Mouse (Mus musculus) urinary bladder, postnatal 25 days (tissue): ENCODE measurements around the gene Iqcf3.
"Not testable (repeated sequence)": the region's sequence is repeated elsewhere in the genome, so short reads cannot be mapped to it uniquely, and the experiment has no call there.

Experiments used
- DNase-seq: peaks from one replicate; pipeline ENCODE4 v3.0.0; 2022; ENCODE audit warnings: low spot score

Iqcf3 gene

DNA sequence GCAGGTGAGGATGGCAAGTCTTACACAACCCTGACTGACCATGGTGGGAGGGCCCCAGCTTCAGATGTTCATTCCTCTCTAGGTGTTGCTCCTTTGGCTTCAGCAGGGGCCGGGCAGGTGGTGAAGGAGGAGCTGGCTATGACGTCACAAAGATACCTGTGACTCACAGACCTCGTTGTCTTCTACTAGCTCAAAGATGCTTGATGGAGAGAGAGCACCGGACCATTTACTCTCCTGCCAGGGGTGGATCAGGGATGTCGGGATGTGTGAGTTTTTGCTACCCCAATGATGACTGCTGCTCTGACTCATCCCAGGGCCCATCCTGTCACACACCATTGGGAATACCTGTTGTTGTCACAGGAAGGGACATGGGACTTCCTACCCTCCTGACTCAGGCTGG lies at the start of gene Iqcf3:
Gene Iqcf3, minus strand, starts transcription at position 101 of the 400 bp plus-strand sequence.
- DNase-seq = no peak

GRCm38 (mm10) chr9:106610727-106611126 lies 49.3 kb upstream of the Iqcf3 start:
- DNase-seq = no peak

DNA sequence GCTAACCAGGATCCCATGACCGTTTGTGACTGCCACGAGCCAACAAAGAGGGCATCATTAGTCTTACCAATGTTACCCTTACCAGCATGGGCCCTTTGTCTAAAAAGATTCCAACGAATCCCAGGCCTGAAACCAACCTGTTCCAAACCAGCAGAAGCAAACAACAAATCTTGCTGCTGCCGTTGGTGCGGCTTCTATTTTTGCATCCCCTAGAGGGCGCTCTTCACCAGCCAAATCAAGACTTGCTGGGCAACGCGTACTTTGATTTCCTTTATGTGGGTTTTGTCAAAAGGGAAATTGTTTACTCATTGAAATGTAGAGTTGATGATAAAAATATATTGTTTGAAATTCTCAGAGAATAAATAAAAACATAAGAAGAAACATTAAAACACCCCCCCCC lies 39.1 kb upstream of the Iqcf3 start:
- peak; percentile 26 for DNase-seq

DNA sequence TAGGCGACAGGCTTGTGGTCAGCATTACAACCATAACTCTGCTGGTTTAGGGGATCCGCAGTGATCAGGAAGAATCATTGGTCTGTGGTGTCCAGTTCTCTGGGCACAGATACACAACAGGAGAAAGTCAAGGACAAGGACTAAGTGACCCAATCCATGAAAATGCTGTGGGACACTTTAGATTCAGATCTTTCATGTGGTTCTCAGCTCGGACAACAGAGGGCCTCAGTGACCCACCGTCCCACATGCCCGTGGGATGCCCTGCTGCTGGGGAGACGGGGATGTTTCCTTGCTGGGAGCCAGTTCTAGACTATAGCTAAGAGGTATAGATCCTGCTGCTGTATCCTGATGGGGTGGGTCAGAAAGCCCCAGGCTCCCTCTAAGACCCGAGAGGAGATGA lies 37.0 kb upstream of the Iqcf3 start:
- DNase-seq = no peak

- no peak for DNase-seq
Observed at GRCm38 (mm10) chr9:106595836-106596235, 34.4 kb upstream of the Iqcf3 start.

GRCm38 (mm10) chr9:106595402-106595801 lies 34.0 kb upstream of the Iqcf3 start:
- not testable (repeated sequence) for DNase-seq

DNA sequence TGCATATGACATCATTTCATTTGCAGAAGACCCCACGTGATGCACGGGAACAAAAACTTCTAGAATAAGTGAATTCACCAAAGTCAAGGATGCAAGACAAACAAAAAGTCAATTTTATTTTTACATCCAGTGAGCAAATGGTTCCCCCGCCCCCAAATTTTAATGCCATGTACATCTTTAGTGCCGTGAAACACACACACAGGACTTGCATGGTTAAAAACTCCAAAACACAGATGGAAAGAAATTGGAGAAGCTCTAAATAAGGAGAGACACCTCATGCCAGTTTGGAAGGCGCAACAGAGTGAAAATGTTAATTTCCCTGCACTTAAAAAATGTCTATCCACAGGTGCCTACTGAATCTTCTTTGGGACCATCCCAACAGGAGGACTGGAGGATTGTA lies 30.7 kb upstream of the Iqcf3 start:
- DNase-seq = no peak

- no peak for DNase-seq
Observed at GRCm38 (mm10) chr9:106582552-106582951, 21.1 kb upstream of the Iqcf3 start.

DNA sequence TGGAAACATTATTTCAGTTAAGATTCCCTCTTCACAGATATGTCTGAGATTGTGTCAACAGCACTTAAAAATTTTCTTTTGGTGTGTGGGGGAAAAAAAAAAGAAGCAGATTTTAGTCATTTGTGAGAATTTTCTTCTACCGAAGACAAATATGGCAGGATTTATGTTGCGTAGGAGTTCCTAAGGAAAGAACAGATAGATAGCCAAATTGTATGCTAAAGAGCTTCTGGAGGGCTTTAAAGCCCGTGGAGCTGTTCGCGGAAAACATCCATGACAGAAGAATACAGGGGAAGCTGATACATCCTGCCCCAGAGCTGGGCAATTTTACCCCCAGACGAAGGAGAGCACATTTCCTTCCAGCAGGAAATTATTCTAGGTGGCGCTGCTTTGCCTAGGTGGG lies 18.6 kb upstream of the Iqcf3 start:
- no peak for DNase-seq

DNA sequence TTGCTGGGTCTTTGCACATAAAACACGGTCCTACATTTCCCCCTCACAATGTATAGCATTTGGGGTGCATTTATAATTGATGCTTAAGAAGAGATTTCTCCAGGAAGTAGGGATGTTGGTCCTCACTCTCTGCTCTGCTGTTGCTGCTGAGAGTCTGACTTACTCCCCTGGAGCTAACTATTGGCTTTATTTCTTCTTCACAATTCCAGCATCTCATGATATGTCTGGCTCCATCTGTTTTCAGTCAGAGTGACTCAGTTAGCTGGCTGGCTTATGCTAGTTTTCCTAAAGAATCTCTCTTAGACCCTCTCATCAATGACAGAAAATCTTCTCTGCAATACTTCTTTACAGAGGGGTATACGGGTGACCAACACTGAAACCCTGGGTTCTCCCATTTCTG lies 14.7 kb upstream of the Iqcf3 start:
- no peak for DNase-seq

- no peak for DNase-seq
Observed at GRCm38 (mm10) chr9:106573366-106573765, 11.9 kb upstream of the Iqcf3 start.

DNA sequence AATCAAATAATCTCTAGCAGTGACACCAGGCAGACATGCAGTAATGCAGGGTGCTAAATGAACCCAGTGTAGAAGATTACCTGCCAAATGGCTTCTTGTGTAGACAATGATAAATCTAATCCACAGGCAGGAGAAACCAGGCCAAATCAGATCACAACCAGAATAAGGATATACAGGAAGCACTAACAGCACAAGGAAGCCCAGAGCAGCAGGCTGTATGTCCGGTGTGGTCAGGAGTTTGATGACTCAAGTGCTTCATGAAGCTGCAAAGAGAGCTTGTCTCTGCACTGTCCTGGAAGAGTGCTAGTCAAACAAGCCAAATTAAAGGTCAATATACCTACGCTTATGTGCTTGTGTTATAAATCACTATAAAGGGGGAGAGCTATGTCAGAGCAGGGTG lies 10.8 kb upstream of the Iqcf3 start:
- DNase-seq = no peak

DNA sequence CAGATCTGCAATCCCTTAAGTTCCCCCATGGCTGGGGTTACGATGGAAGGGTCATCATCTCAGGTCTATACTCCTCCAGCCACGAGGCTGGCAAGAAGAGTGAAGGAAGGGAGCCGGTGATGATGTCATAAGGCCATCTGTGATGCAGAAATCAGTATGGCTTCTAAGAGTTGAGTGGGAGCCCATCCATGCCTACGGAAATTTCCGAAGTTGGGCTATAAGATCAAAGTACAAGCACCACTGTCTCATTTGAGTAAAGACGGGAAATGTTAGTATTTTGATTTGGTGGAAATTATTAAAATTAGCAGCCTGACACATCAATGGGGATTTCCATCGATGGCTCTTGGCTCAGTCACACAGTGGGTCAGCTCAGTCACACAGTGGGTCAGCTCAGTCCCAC lies 9.5 kb upstream of the Iqcf3 start, which contains the start of gene Iqcf4:
Gene Iqcf4, minus strand, starts transcription at position 101 of the 400 bp plus-strand sequence.
- no peak for DNase-seq

- no peak for DNase-seq
Observed at GRCm38 (mm10) chr9:106566437-106566836, 5.0 kb upstream of the Iqcf3 start.

DNA sequence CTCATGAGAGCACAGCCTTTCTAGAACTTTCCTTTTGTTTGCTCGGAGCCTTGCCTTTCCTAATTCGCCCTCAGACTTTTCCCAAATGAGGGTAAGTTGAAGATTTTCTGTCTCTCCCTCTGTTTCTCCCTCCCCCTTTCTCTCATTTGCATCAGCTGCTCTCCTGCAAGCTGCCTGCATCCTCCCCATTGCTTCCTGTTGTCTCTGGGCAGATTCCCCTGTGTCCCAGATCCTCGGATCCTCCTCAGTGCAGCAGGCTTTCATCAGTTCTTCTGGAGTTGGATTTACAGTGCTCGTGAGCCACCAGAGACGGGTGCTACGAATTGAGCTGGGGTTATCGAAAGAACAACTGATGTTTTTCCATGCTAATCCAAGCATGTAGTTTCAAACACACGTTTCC lies 2.6 kb upstream of the Iqcf3 start:
- no peak for DNase-seq

DNA sequence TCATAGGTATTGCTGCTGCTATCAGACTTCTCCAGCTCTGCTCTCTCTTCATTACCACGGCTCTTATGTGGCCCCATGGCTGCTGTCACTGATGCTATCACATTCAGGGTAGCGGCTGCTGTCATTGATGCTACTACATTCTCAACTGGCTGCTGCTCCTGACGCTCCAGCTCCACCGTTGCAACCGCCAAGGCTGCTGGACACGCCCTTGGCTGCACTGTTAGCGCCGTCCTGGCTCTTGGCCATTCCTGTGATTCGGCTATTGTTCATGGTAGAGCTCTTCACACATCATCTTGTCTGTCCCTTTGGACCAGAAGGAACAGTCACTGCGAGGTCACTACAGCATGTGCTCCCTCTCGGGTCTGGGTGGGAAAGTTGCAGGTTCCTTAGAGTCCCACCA lies 860 bp upstream of the Iqcf3 start:
- no peak for DNase-seq

DNA sequence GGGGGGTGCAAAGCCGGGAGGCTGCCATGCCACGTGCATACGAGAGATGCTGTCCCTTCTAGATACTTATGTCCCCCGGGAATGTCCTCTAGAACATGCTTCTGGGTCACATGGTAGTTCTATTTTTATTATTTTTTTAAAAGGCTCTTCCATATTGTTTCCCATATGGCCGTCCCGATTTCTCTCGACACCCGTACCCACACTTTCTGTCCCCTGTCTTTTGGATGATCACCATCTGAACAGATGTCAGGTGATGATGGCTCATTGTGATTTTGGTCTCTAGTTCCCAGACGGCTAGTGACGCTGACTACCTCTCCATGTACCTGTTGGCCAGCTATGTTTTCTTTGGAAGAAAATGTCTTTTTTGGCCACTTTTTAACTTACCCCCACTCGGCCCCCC lies 26.5 kb downstream of the Iqcf3 start:
- no peak for DNase-seq

DNA sequence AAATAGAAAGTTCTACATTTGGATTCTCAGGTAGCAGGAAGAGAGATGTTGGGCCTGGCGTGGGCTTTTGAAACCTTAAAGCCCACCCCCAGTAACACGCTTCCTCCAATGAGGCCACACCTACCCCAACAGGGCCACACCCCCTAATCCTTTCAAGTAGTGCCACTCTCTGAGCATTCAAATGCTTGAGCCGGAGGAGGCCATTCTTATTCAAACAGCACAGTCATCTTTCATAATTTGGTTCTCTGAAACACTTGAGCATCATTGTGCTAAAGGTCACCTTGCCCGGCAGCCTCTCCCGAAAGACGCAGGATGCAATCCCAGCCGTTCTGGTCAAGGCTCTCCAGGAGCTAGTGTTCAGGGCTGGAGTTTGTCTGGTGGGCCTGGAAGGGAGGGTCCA lies 27.1 kb downstream of the Iqcf3 start:
- no peak for DNase-seq

- DNase-seq = no peak
Observed at GRCm38 (mm10) chr9:106531833-106532232, 29.6 kb downstream of the Iqcf3 start.

- DNase-seq = no peak
Observed at GRCm38 (mm10) chr9:106519909-106520308, 41.5 kb downstream of the Iqcf3 start.

- DNase-seq = no peak
Observed at GRCm38 (mm10) chr9:106519433-106519832, 42.0 kb downstream of the Iqcf3 start.

GRCm38 (mm10) chr9:106514273-106514672 lies 47.2 kb downstream of the Iqcf3 start, which contains the start of gene Iqcf5:
TSS of gene Iqcf5 (plus strand) at chr9:106514573.
- no peak for DNase-seq

DNA sequence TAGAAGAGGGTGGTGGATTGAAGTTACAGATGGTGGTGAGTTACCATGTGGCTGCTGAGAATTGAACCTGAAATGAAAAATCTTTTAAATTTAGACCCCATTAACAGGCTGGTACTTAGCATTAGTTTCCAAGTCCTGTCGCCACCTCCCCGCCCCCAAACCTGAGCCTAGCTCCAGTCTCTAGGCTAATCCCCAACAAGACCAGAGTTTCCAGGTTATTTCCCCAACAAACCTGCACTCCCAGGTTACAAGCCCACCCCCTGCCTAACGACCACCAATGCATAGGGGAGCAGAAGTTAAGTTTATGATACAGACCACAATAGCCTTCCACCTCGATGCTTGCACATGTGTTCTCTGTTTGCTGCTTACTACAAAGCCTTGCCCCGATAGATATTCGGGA lies 47.9 kb downstream of the Iqcf3 start:
- DNase-seq = no peak

DNA sequence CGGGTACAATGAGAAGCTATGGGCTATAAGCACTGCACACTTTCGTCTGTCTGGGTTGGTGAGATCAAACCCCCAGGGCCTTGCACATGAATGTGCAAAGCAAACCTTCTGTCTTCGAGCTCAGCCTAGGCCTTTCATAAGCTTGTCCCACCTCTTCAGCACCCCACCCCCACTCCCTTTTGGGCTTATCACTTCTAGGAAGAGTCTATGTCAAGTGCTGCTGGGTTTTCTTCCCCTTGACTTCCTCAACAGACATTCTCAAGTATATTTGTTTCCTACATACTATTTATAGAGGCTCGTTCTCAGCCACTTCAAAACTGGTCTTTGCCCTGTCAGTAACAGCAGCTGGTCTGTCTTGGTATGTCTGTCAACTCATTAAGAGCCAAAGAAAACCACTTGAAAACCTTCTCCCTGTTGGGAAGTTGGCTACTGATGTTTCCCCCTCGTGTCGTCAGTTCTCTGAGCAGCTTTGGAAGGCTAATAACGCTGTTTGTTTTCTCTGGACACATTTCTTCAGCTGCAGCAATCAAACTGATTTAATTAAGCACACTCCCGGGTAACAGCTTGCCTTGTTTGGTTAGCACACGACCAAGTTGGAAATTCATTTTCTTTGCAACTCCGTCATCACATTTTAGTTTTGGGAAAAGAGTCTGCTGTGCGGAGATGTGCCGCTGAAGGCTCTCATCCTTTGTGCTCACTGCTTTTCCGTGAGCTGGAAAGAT lies 48.5 kb downstream of the Iqcf3 start:
- DNase-seq = no peak
